Mouse (Mus musculus) neural tube, embryonic 11.5 days (tissue): Measurements from ENCODE around the gene Gm3285. TPM values are rescaled to one million over a fixed set of nuclear protein-coding genes. Genes with fewer than 3 reads are reported as not detected.

ENCODE experiments used
- ATAC-seq: fragments of 200-750 bp; cut with Nextera tagmentation; 2 replicates; pipeline ENCODE4 v1.8.0; 2017; ENCODE audit warnings: moderate number of reproducible peaks, mild to moderate bottlenecking, moderate TSS enrichment, moderate library complexity; ENCODE audit not compliant: insufficient read depth, low FRiP score, low TSS enrichment
- DNase-seq: peaks from one replicate; pipeline ENCODE4 v3.0.0-alpha.2; 2015; ENCODE audit warnings: low spot score
- H3K27ac ChIP-seq: fragments of 300-500 bp; sonication (generic); 2 replicates; pipeline ENCODE4 v1.5.1; 2014; ENCODE audit warnings: low read depth, mild to moderate bottlenecking, low read length
- H3K27me3 ChIP-seq: fragments of 300-500 bp; sonication (generic); 2 replicates; pipeline ENCODE4 v1.6.1; 2014; ENCODE audit warnings: mild to moderate bottlenecking, low read length, mixed read lengths; ENCODE audit not compliant: control insufficient read depth, insufficient read depth
- H3K36me3 ChIP-seq: fragments of 300-500 bp; sonication (generic); 2 replicates; pipeline ENCODE4 v1.6.1; 2014; ENCODE audit warnings: mild to moderate bottlenecking, low read length, moderate library complexity, mixed read lengths; ENCODE audit not compliant: control insufficient read depth, insufficient read depth
- H3K4me1 ChIP-seq: fragments of 300-500 bp; sonication (generic); 2 replicates; pipeline ENCODE4 v1.6.1; 2014; ENCODE audit warnings: low read length, mixed read lengths; ENCODE audit not compliant: control insufficient read depth, insufficient read depth
- H3K4me2 ChIP-seq: fragments of 300-500 bp; sonication (generic); 2 replicates; pipeline ENCODE4 v1.6.1; 2014; ENCODE audit warnings: low read depth, mild to moderate bottlenecking, moderate library complexity
- H3K4me3 ChIP-seq: fragments of 300-500 bp; sonication (generic); 2 replicates; pipeline ENCODE4 v1.5.1; 2014; ENCODE audit warnings: low read depth, low read length
- H3K9ac ChIP-seq: fragments of 300-500 bp; sonication (generic); 2 replicates; pipeline ENCODE4 v1.6.1; 2014; ENCODE audit warnings: mild to moderate bottlenecking, low read length
- H3K9me3 ChIP-seq: fragments of 300-500 bp; sonication (generic); 2 replicates; pipeline ENCODE4 v1.6.1; 2016; ENCODE audit warnings: low read length; ENCODE audit not compliant: control insufficient read depth
- WGBS: fragments of 180-500 bp; shearing (Covaris S2); extraction: QIAGEN DNeasy Blood & Tissue Kit; methylation state at CpG from one replicate; pipeline ENCODE4 v1.1.7; 2014; 5-methylcytosine and 5-hydroxymethylcytosine counted together
- polyA plus RNA-seq: library from polyadenylated mRNA; unstranded; fragments of >200 nt; fragmentation: Nextera tagmentation; extraction: Ambion mirVana; gene quantifications from 2 replicates; pipeline ENCODE4 v1.2.1, GENCODE M21; 2014

The Gm3285 gene
- polyA plus RNA-seq, 1 experiment from 2014 or later: not detected

DNA sequence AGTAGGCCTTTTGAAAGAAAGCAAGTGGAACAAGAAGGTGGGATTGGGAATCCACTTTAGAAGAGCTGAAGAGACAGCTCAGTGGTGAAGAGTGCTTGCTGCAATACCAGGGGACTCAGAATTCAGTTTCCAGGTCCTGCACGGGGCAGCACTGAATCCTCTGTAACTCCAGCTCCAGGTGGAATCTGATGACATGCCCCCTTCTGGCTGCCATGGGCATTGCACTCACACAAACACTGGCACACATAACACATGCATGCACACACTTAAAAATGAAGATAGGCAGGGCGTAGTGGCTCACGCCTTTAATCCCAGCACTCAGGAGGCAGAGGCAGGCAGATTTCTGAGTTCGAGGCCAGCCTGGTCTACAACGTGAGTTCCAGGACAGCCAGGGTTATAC, 20.8 kb downstream of the Gm3285 start:
- no peaks in the 10 kb centered on the region for H3K27me3 ChIP-seq
- H3K4me2 ChIP-seq: no peak overlapping the region
- H3K9ac ChIP-seq: no peak overlapping the region
- no peaks in the 10 kb centered on the region for H3K9me3 ChIP-seq
- no peak overlapping the region for H3K27ac ChIP-seq
- H3K4me3 ChIP-seq: no peak overlapping the region
- 81% methylated on average over 5 of the region's 5 CpGs for WGBS
- DNase-seq (no peak), ATAC-seq (no peak)
- H3K36me3 ChIP-seq: no peaks in the 10 kb centered on the region
- no peaks in the 10 kb centered on the region for H3K4me1 ChIP-seq

DNA sequence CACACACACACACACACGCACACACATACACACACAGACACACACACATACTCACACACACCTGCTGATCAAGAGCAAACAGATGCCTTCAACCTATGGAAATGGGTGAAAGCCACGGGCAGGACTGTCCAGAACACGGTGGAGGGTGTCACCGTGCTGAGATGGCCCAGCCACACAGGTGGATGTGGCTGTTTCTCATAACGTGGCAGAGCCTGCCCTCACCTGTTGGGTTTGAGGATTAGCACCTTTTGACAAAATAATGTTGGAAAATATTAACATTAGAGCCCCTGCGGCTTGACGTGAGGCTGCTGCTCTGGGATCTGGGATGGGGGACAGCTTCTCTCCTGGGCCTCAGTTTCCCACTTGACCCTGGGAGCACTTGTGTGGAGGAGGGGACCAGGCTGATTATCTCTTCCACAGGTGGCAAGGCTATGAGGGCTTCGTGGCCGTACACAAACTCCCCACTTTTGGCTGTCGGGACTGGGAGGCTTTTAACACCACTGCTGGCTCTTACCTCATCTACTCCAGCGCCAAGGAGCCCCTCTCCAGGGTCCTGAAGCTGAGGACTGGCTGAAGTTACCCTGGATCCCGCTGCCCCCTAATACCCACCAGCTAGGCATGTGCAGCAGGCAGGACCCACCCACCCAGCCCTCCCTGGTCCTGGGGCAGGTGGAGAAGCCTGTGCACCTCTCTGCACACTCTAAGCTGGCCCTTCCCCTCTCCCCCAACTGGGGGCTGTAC, 24.4 kb downstream of the Gm3285 start:
- Histone ChIP-seq H3K9me3 (no peaks in the 10 kb centered on the region), H3K9ac (no peak overlapping the region), H3K4me2 (no peak overlapping the region), H3K27me3 (no peaks in the 10 kb centered on the region), H3K4me1 (no peaks in the 10 kb centered on the region), H3K4me3 (no peak overlapping the region), H3K36me3 (no peaks in the 10 kb centered on the region), H3K27ac (no peak overlapping the region)
- no peak for DNase-seq
- WGBS: 61% methylated on average over 12 of the region's 12 CpGs
- no peak for ATAC-seq

GRCm38 (mm10) chr10:77890987-77891565, 29.3 kb downstream of the Gm3285 start:
- H3K27ac ChIP-seq: no peak overlapping the region
- no peaks in the 10 kb centered on the region for H3K27me3 ChIP-seq
- no peak overlapping the region for H3K4me3 ChIP-seq
- no peak overlapping the region for H3K9ac ChIP-seq
- DNase-seq (no peak), ATAC-seq (no peak)
- no peaks in the 10 kb centered on the region for H3K4me1 ChIP-seq
- 92% methylated on average over 8 of the region's 8 CpGs for WGBS
- H3K9me3 ChIP-seq: no peaks in the 10 kb centered on the region
- no peaks in the 10 kb centered on the region; the same call in 1 of the 2 replicates for H3K36me3 ChIP-seq
- no peak overlapping the region for H3K4me2 ChIP-seq

DNA sequence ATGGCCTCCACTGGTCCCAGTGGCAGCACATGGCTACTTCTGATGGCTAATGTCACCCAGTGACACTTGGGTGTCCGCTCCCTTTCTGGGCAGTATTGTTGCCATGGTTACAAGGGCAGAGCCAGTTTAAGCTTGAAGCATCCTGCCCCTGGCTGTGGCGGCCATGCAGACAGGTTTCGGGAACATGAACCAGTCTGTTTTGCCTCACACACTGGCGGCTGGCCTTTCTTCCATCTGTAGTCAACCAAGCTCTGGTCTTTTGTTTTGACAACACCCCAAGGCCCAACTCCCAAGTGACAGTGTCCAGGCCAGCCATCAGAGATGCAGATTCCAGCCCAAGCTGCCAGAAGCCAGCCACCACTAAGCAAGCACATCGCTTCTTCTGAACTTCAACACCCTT, 33.8 kb downstream of the Gm3285 start:
- Histone ChIP-seq H3K27ac (no peak overlapping the region), H3K9me3 (no peaks in the 10 kb centered on the region), H3K4me2 (no peak overlapping the region), H3K9ac (no peak overlapping the region), H3K36me3 (no peaks in the 10 kb centered on the region; the same call in 1 of the 2 replicates), H3K4me1 (no peaks in the 10 kb centered on the region), H3K27me3 (no peaks in the 10 kb centered on the region), H3K4me3 (no peak overlapping the region)
- WGBS: 66% methylated on average over 5 of the region's 5 CpGs
- ATAC-seq (no peak), DNase-seq (no peak)

DNA sequence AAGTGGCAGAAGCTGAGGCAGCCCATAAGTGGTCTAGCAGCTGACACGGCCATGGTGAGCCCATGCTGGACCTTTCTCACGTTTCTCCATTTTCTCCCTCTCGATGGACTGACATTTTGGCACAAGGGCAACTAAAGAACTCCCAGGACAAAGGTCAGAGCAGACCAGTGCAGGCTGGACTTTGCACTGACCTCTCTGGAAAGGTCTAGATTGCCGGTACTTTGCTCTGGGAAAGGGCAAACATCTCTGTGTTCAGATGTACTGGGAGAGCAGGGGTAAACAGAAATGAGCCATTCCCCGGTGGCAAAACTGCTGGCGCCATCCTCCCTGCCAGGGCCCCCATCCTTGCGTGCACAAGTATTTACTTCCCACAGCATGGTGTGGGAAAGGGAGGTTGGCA, 38.4 kb downstream of the Gm3285 start:
- DNase-seq (no peak), ATAC-seq (no peak)
- Histone ChIP-seq H3K36me3 (no peaks in the 10 kb centered on the region; the same call in 1 of the 2 replicates), H3K4me2 (no peak overlapping the region), H3K4me3 (no peak overlapping the region), H3K4me1 (0 out of 2 replicates have a peak, but pooled peaks cover 5% of the 10 kb centered on the region), H3K27ac (no peak overlapping the region), H3K27me3 (no peaks in the 10 kb centered on the region), H3K9ac (no peak overlapping the region), H3K9me3 (no peaks in the 10 kb centered on the region)
- 77% methylated on average over 7 of the region's 7 CpGs for WGBS

GRCm38 (mm10) chr10:77900903-77901818, 39.4 kb downstream of the Gm3285 start:
- Histone ChIP-seq H3K4me1 (0 out of 2 replicates have a peak, but pooled peaks cover 5% of the 10 kb centered on the region), H3K9me3 (no peaks in the 10 kb centered on the region), H3K4me3 (no peak overlapping the region), H3K27ac (no peak overlapping the region), H3K9ac (peak overlapping the region; percentile 65; the same call in 1 of the 2 replicates), H3K4me2 (peak overlapping the region; percentile 85), H3K27me3 (no peaks in the 10 kb centered on the region), H3K36me3 (no peaks in the 10 kb centered on the region)
- 85% methylated on average over 27 of the region's 27 CpGs for WGBS
- no peak for ATAC-seq
- DNase-seq: no peak

DNA sequence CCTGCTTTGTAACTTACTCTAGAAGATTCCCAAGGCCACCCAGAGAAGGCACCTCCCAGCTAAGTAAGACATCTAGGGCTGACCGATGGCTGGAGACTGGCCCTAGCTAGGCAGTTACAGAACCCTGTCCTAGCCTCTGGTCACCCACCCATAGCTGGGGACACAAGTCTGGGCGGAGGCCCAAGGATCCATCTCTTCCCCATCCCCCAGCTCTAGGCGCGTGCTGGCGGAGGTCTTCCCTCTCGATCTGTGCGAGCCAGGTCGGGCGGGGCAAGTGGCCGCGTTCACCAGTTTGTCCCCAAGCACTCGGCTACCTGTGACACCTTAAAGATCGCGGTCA, 40.1 kb downstream of the Gm3285 start:
- no peaks in the 10 kb centered on the region for H3K9me3 ChIP-seq
- H3K27ac ChIP-seq: no peak overlapping the region
- peak overlapping the region; percentile 65 for H3K9ac ChIP-seq
- peak overlapping the region; percentile 56 for H3K4me3 ChIP-seq
- DNase-seq: no peak
- 0 out of 2 replicates have a peak, but pooled peaks cover 5% of the 10 kb centered on the region for H3K4me1 ChIP-seq
- peak; percentile 24; the same call in 1 of the 2 replicates for ATAC-seq
- H3K27me3 ChIP-seq: no peaks in the 10 kb centered on the region
- peak overlapping the region; percentile 85 for H3K4me2 ChIP-seq
- H3K36me3 ChIP-seq: no peaks in the 10 kb centered on the region
- 1% methylated on average over 14 of the region's 14 CpGs for WGBS

DNA sequence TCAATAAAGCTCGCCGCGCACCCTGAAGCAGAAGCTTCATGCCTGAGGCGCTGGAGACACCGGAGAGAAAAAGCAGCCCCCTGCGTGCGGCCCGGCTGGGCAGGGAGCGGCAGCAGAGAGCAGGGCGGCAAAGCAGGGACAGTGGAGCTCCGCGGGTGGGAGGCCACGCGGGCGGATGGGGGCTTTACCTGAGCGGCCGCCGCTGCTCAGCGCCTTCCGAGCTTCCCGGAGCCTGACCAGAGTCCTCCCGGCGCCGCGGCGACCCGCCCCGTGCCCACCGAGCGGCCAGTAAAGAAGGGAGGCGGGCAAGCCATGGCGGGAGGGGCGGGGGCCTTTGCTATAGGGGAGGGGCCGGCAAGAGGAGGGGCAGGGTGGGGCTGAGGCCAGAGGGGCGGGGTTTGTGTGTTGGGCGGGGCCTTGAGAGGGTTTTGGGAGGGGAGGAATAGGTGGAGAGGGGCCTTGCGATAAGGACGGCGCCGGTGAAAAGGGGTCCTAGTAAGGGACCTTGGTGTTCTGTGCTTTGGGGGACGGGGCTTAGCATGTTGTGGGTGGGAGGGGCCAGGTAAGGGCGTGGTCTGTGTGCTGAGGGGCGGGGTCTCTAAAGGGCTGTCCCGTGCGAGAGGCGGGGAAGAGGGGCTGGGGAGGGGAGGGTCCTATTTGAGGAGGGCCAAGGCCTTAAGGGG, 40.6 kb downstream of the Gm3285 start, which contains the start of gene Lrrc3:
Lrrc3 (minus strand) TSS at position 326 of the 683 bp plus-strand sequence.
- ATAC-seq (peak; percentile 81), DNase-seq (peak; percentile 75)
- H3K9me3 ChIP-seq: no peaks in the 10 kb centered on the region
- H3K4me1 ChIP-seq: 0 out of 2 replicates have a peak, but pooled peaks cover 5% of the 10 kb centered on the region
- no peak within 1 kb of the TSS for H3K27ac ChIP-seq
- 1% methylated on average over 37 of the region's 46 CpGs for WGBS
- peak within 1 kb of the TSS; percentile 85 for H3K4me2 ChIP-seq
- H3K4me3 ChIP-seq: peak within 1 kb of the TSS; percentile 56
- H3K9ac ChIP-seq: peak within 1 kb of the TSS; percentile 65
- no peaks in the 10 kb centered on the region for H3K36me3 ChIP-seq
- H3K27me3 ChIP-seq: no peaks in the 10 kb centered on the region
